Mouse (Mus musculus): ENCODE measurements around the gene Ccdc60. TPM values are rescaled to one million over a fixed set of nuclear protein-coding genes. Genes with fewer than 3 reads are reported as not detected.

The Ccdc60 gene
- total RNA-seq, 2 experiments from 2014 or later, result not detected

DNA sequence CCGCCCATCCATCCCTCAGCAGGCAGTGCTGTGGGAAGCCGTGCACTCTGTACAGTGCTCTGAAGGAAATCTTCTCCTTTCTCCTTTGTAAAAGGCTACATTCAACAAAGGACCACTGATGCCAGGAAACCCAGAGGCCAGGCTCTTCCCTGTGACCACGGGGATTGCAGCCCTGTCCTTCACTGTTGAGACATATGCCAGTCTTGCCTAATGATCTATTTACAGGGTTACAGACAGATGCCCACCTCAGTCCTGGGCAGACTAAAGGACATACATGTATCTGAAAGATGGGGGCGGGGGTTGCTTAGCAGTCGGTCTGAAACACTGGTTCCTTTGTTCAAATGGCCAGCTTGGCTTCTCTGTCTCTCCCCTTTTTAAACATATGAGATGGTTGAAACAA, 14.4 kb downstream of the Ccdc60 start:
- no peak for DNase-seq
- intact Hi-C loops (cut with DNase I), result no loop called here

GRCm38 (mm10) chr5:116271511-116272227, 17.1 kb downstream of the Ccdc60 start:
- intact Hi-C loops (cut with DNase I), result no loop called here

DNA sequence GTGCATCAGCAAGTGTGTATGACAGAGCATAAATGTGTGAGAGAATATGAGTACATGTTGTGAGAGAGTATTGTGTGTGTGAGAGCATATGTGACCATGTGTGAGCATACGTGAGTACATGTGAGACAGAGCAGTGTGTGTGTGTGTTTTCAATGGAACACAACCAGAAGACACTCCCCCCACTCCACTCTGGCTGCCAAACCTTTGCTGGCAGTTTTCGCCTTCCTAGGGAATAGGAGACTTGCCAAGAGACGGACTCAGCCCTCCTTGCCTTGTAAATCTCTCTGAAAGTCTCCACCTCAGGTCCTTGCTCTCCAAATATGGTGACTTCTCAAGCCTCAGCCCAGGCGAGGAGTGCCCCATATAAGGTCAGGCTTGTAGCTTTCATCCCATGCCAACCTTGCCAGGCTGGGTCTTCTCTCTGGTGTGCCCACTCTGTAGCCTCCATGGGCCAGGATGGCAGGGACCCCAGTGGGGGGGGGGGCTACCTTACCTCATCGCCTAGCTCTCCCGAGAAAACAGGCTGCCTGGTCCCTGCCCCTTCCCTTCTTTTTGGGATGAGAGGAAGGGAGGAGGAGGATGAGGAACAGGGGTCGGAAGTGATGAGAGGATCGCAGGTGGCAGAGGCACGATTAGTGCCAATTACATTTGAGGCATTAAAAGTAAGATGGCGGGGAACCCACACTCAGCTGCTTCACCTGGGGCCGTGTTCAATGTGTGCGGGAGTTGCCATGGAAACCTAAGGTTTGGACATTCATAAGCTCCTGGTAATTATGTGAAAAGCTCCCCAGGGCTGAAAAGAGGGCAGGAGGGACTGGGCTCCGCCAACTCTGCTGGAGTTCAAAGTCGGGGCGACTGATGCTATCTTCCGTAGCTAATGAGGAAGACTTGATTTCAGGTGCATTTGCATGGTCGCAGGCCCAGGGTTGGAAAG, 19.3 kb downstream of the Ccdc60 start:
- DNase-seq, result no peak
- intact Hi-C loops (cut with DNase I), result no loop called here

More at GRCm38 (mm10) chr5:116271511-116272227, 17.1 kb downstream of the Ccdc60 start:
- DNase-seq, result peak in 1 of 2 experiments; percentile 3

DNA sequence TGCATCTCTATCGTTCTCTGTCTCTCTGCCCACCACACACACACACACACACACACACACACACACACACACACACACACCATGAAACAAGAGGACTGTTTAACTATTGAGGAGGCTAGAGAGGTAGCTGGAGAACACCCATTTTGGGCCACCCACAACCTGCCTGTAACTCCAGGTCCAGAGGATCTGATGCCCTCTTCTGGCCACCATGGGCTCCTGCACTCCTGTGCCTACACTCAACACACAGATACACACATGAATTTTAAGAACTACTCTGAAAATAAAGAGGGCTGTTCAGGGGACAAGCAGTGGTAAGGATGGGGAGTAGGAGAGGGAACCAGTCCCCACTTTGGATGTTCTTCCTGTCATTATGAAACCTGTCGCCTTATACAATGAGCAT, 26.1 kb downstream of the Ccdc60 start:
- intact Hi-C loops (cut with DNase I), result no loop called here
- DNase-seq, result no peak

DNA sequence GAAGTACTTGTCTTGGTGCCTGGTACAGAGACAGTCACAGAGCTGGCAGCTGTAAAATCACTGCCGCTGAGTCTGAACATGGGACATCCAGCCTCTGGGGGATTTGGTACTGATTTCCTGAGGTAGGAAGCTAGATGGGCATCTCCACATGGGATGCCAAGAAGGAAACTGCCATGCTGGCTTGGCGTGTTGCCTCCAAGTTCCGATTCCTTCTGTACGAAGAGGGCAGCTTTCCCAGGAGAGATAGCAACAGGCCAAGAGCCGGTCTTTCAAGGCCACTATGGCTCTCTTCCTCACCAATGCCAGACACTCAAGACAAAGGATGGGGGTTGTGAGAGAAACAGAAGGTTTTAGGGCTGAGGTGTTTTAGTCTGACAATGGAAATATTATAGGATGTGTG, 26.8 kb downstream of the Ccdc60 start:
- intact Hi-C loops (cut with DNase I), result no loop called here
- DNase-seq, result no peak

- DNase-seq, result no peak
- intact Hi-C loops (cut with DNase I), result no loop called here
These were observed 28.4 kb downstream of the Ccdc60 start for GRCm38 (mm10) chr5:116260356-116260755.

- intact Hi-C loops (cut with DNase I), result no loop called here
- DNase-seq, result no peak
These were observed 30.4 kb downstream of the Ccdc60 start for GRCm38 (mm10) chr5:116258321-116258860.

DNA sequence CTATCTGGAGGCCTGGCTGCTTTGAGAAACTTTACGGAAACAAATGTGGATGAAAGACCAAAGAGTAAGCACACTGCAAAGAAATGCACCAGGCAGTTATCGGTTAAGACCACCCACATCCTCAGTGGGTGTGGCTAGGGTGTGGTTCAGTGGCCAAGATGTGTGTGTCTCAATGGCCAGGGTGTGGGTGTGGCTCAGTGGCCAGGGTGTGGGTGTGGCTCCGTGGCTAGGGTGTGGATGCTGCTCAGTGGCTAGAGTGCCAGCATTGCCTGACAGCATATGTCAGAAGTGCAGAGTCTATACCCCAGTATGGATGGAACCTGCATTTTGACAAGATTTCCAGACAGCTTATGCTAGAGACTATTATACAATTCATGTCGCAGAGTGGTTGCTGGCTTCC, 34.9 kb downstream of the Ccdc60 start:
- no peak for DNase-seq
- intact Hi-C loops (cut with DNase I), result no loop called here

GRCm38 (mm10) chr5:116252186-116252585, 36.6 kb downstream of the Ccdc60 start:
- no peak for DNase-seq

DNA sequence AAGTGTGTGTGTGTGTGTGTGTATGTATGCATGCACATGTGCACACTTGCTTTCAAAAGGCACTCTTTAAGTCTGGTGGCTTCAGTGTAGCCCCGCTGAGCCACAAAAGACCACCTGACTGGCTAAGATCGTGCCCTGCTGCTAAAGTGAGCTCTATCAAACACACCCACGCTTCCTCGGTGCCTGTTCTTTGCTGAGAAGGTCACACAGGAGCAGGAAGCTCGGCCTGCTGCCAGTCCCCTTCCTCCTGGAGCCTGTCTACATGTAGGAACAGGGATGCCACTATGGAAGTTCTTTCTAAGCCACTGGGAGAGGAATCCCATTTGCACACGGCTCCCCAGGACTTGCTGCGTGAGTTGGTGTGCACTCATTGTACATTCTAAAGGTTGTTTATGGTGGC, 42.1 kb downstream of the Ccdc60 start:
- intact Hi-C loops (cut with DNase I), result no loop called here

More at GRCm38 (mm10) chr5:116252186-116252585, 36.6 kb downstream of the Ccdc60 start:
- intact Hi-C loops (cut with DNase I), result no loop called here

DNA sequence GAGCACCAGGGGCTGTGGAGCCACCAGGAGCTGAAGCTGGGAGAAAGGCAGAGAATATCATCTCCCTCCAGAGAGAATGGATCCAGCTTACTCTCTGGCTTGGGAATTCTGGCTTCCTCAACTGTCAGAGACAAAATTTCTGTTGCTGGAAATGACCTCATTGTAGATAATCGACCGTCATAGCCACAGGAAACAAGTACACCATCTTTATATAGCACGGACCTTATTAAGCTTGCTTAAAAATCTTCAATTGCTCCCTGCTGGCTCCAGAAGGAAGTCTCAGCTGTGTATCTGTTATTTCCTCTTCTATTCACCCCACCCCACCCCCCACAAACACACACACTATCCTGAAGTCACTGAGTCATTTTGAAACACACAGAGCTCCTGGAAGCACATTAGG, 44.3 kb downstream of the Ccdc60 start:
- intact Hi-C loops (cut with DNase I), result no loop called here
- DNase-seq, result no peak

More for the DNA sequence above, 42.1 kb downstream of the Ccdc60 start:
- DNase-seq, result peak in 1 of 2 experiments; percentile 9

DNA sequence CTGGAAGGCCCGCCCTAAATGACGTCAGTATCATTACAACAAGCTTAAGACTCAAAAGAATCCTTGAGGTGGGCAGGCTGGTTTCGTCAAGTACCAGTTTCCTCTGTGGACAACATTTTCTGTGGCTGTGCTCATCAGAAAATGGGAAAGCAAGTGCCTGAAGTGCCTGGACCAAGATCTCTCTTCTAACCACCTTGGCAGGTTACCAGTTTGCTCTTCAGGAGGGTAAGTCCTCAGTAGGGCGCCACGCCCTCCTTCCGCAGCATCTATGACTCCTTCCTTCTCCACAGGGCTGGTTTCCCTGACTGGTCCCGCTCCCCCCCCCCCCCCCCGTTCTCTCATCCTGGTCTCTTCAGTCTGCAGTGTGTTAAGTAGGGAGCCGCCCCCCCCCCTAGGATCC, 45.2 kb downstream of the Ccdc60 start:
- intact Hi-C loops (cut with DNase I), result no loop called here

DNA sequence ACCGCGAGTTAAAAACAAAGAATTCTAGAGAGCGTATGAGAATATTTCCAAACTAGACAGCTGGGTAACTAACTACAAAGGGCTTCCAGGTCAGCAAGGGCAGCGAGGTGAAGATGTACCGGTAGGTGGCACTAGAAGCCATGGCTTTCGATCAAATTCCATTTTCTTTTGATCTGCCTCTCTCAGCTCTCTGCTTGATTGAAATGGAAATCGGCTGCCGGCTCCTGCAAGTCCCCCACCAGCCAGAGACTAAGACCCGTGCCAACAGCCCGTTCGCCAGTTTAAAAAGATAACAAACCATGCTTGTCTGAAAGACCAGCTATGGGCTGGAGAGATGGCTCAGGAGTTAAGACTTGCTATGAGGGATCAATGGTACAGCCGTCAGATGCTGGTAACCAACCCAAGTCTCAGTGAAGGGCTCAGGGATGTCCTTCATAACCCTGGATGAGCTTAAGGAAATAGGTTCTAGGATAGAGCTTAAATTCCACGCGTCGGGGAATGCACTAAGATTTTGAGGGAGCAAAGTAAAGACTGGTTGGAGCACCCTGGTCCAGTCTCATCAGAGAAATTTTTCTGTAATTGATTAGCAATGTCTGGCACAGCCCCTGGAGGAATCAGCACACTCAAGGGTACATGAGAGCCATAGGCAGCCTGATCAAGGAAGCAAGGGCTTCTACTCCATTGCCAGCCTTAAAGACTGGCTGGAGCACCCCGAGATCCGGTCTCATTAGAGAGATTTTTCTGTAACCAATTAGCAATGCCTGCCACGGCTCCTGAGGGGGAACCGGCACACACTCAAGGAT, 56.7 kb downstream of the Ccdc60 start:
- DNase-seq, result peak; percentile 46 to 52
- intact Hi-C loops (cut with DNase I), result loop anchor here (1.0 to 10.0 kb wide), 4 partner anchors 155 to 833 kb away; no protein-coding TSS in a partner anchor

More for the DNA sequence above, 45.2 kb downstream of the Ccdc60 start:
- no peak for DNase-seq

- intact Hi-C loops (cut with DNase I), result loop anchor here (5.0 kb wide), 1 partner anchor 106 kb away; no protein-coding TSS in a partner anchor
- no peak for DNase-seq
These were observed 60.4 kb downstream of the Ccdc60 start for GRCm38 (mm10) chr5:116228414-116228813.

GRCm38 (mm10) chr5:116224023-116224422, 64.8 kb downstream of the Ccdc60 start:
- intact Hi-C loops (cut with DNase I), result no loop called here
- DNase-seq, result no peak

- intact Hi-C loops (cut with DNase I), result no loop called here
- DNase-seq, result no peak
These were observed 66.9 kb downstream of the Ccdc60 start for GRCm38 (mm10) chr5:116221916-116222315.

GRCm38 (mm10) chr5:116219288-116219687, 69.5 kb downstream of the Ccdc60 start:
- DNase-seq, result no peak
- intact Hi-C loops (cut with DNase I), result no loop called here

GRCm38 (mm10) chr5:116212706-116213105, 76.1 kb downstream of the Ccdc60 start:
- DNase-seq, result no peak
- intact Hi-C loops (cut with DNase I), result loop anchor here (5.0 kb wide), 1 partner anchor 180 kb away; no protein-coding TSS in a partner anchor

- intact Hi-C loops (cut with DNase I), result loop anchor here (5.0 kb wide), 1 partner anchor 177 kb away; no protein-coding TSS in a partner anchor
- DNase-seq, result no peak
These were observed 79.2 kb downstream of the Ccdc60 start for GRCm38 (mm10) chr5:116209378-116210091.
